Mouse (Mus musculus) hematopoietic stem cell, adult 5-6 weeks (primary cell): ENCODE measurements around the gene Mst1r. TPM values are rescaled to one million over a fixed set of nuclear protein-coding genes. Genes with fewer than 3 reads are reported as not detected.

Experiments used
- ATAC-seq, 2 experiments: fragments of 125-278 bp in 1 of 2; replicated peaks in 1 of 2; 2 replicates each; pipeline ENCODE4 v1.8.0; 2016 to 2017; ENCODE audit warnings: inconsistent platforms in 2 of 2, mild to moderate bottlenecking in 2 of 2, moderate number of reproducible peaks in 2 of 2, low read depth in 1 of 2, moderate TSS enrichment in 1 of 2; ENCODE audit not compliant: low FRiP score in 2 of 2, poor library complexity in 2 of 2, severe bottlenecking in 2 of 2, insufficient read depth in 1 of 2, low TSS enrichment in 1 of 2
- total RNA-seq: library from RNA; stranded (forward); fragments of 172-1452, 232-1000 nt; gene quantifications from 2 replicates; pipeline ENCODE4 v1.2.3, GENCODE M21; 2017

Gene Mst1r
- total RNA-seq, 1 experiment from 2014 or later, result not detected

DNA sequence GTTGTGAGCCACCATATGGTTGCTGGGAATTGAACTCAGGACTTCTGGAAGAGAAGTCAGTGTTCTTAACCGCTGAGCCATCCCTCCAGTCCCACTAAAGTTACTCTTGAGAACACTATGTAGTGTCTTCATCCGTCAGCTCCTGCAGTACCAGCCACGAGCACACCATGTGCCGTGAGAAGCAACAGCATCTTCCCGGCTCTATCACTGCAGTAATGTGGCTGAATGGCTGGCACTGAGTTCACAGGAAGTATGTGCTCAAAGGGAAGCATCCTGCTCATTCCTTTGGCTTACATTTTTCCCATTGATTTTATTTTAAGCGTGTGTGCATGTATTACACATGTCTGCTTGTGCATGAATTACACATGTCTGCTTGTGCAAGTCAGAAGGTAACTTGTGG is 60.8 kb downstream of the Mst1r start:
- no peak for ATAC-seq

GRCm38 (mm10) chr9:107968531-107968930 is 61.9 kb downstream of the Mst1r start:
- ATAC-seq, result no peak

Other genes with a start within 250 kb of the Mst1r start
- gene Slc38a3, start 237.3 kb upstream of the Mst1r start, total RNA-seq, result not detected in 2 replicates
- gene Gnat1, start 227.2 kb upstream of the Mst1r start, total RNA-seq, result not detected in 2 replicates
- gene Sema3f, start 196.4 kb upstream of the Mst1r start, total RNA-seq, result 0.89 and 1.2 TPM in 2 replicates
- gene Rbm5, start 135.9 kb upstream of the Mst1r start, total RNA-seq, result 309 and 331 TPM in 2 replicates
- gene Rbm6, start 33.6 kb upstream of the Mst1r start, total RNA-seq, result 165 and 170 TPM in 2 replicates
- 11.5 and 12.3 TPM in 2 replicates for gene Mon1a, start 18.7 kb upstream of the Mst1r start, total RNA-seq
- gene Actl11, start 21.6 kb downstream of the Mst1r start, total RNA-seq, result not detected in 2 replicates
- gene Camkv, start 28.8 kb downstream of the Mst1r start, total RNA-seq, result 0.25 and 0.38 TPM in 2 replicates
- gene Traip, start 43.3 kb downstream of the Mst1r start, total RNA-seq, result 19.3 and 40.1 TPM in 2 replicates
- gene Uba7, start 68.6 kb downstream of the Mst1r start, total RNA-seq, result 103 and 121 TPM in 2 replicates
- gene Gm20661, start 76.2 kb downstream of the Mst1r start, total RNA-seq, result 2.2 and 2.3 TPM in 2 replicates
- gene Inka1, start 79.0 kb downstream of the Mst1r start, total RNA-seq, result 49.9 and 50.4 TPM in 2 replicates
- gene Cdhr4, start 85.6 kb downstream of the Mst1r start, total RNA-seq, result 3.3 and 3.9 TPM in 2 replicates
- gene Gm20662, start 89.5 kb downstream of the Mst1r start, total RNA-seq, result 1.6 TPM in 1 of 2 replicates, not detected in the other
- 45.7 and 127 TPM in 2 replicates for gene Ip6k1, start 95.6 kb downstream of the Mst1r start, total RNA-seq
- 10.8 and 16.2 TPM in 2 replicates for gene Gmppb, start 142.4 kb downstream of the Mst1r start, total RNA-seq
- gene Amigo3, start 146.3 kb downstream of the Mst1r start, total RNA-seq, result 1.9 and 3.4 TPM in 2 replicates
- not detected in 2 replicates for gene Mst1, start 173.6 kb downstream of the Mst1r start, total RNA-seq
- gene Rnf123, start 176.5 kb downstream of the Mst1r start, total RNA-seq, result 35.1 and 40.5 TPM in 2 replicates
- 90.6 and 109 TPM in 2 replicates for gene Apeh, start 187.7 kb downstream of the Mst1r start, total RNA-seq